Mouse (Mus musculus): Measurements from ENCODE around the gene Wrap73. TPM values are rescaled to one million over a fixed set of nuclear protein-coding genes. Genes with fewer than 3 reads are reported as not detected.

Gene Wrap73
- total RNA-seq, 2 experiments from 2014 or later = 30.0 to 35.8 TPM

DNA sequence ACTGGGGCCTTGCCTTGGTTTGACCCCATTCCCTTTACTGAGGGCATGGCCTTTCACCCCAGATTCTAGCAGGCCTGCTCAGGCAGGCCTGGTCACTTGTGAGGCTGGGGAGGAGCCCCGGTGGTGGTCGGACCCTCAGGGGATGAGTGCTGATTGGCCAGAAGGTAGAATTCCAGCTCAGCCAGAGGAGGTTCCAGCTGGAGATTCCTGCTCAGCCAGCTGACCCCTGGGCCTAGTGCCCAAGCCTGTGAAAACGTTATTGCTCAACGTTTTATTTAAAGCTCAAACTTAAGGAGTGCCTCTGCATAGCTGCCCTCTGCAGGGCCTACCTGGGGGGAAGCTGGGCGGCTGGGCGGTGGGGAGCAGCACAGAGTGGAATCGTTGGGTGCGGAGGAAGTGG, 35.1 kb downstream of the Wrap73 start:
- DNase-seq (ENCODE audit: low spot score in 2 of 2) = no peak

- no peak for DNase-seq (ENCODE audit: low spot score in 2 of 2)
Measured at GRCm38 (mm10) chr4:154181001-154181400, 38.8 kb downstream of the Wrap73 start.

DNA sequence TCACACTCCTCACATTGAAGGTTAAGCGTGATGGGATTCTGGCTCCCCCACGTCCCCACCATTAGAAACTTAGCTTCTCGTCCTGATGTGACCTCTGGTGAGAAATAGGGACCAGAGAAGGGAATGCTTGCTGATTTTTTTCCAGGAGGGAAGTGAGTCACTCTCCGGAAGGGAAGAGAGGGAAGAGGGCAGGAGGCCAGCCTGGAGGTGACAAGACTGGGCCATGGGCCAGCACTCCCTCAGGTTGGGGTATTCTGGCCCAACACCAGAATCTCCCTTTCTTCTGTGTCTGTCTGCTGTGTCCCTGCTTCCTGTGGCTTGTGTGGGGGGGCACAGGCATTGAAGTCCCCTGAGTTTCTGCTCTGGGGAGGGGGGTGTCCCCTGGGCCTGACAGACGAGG, 41.4 kb downstream of the Wrap73 start:
- DNase-seq (ENCODE audit: low spot score in 2 of 2) = no peak

DNA sequence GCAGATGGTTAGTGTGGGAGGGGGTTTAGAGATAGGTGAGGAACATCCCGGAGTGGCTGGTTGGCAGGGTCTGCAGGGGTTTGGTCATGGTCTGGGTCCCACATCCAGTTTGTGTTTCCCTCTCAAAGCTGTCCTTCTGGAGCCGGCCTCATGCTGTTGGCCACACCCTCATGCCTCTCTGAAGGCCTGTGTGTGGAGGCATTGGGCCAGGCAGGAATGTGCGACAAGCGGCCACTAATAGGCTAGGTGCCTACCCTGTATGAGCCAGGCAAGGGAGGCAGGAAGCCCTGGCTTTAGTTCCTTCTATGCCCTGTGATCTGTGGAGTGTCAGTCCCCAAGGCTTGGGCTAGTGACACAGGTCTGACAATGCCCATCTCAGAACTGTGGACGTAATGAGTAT, 42.8 kb downstream of the Wrap73 start:
- DNase-seq (ENCODE audit: low spot score in 2 of 2) = no peak

DNA sequence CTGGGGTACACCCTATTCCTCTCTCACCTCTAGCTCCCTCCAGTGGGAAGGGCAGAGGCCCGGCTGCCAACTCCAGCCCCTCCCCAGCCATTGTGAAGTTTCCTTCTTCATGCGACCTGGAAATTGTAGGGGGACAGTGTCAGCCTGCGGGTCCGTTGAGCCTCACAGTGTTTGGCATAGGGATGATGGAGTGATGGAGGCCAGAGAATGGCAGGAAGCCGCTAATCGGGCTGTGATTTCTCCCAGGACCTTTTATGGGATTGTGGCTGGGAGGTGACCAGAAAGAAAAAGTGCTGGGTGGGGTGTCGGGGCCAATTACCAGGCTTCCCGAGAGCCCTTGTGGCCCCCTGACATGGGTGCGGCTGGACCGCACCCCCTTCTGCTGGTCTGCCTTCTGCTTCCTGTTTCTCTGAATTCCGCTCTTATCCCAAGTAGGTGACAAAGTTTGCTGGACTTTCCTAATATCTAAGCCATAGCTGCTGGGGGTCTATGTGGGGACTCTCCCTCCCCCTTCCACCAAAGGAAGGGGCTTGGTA, 43.9 kb downstream of the Wrap73 start:
- no peak for DNase-seq (ENCODE audit: low spot score in 2 of 2)

GRCm38 (mm10) chr4:154188948-154189347, 46.8 kb downstream of the Wrap73 start:
- DNase-seq (ENCODE audit: low spot score in 2 of 2) = no peak

- DNase-seq (ENCODE audit: low spot score in 2 of 2) = no peak
Measured at GRCm38 (mm10) chr4:154197961-154198360, 55.8 kb downstream of the Wrap73 start.

GRCm38 (mm10) chr4:154198377-154198961, 56.3 kb downstream of the Wrap73 start:
- DNase-seq (ENCODE audit: low spot score in 2 of 2) = no peak

DNA sequence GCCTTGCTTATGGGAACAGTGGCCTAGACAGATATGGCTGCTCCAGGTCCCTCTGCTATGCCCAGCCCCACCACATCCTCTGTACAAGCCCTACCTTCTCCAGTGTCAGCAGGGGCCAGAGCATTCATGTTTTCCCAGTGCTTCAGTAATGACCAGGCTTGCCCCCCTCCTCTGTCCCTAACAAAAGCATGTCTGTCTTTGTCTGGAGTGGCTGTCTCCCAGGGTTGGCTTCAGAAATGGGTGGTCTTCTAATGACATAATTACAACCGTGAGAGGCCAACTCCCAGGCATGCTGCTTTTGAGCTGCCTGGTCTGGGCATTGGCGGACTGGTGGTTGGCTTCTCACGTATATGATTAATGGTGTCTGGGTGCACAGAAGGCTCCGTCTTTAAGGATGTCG, 59.3 kb downstream of the Wrap73 start:
- no peak for DNase-seq (ENCODE audit: low spot score in 2 of 2)

- DNase-seq (ENCODE audit: low spot score in 2 of 2) = no peak
Measured at GRCm38 (mm10) chr4:154204532-154204931, 62.4 kb downstream of the Wrap73 start.

- DNase-seq (ENCODE audit: low spot score in 2 of 2) = no peak
Measured at GRCm38 (mm10) chr4:154205392-154205791, 63.2 kb downstream of the Wrap73 start.

- DNase-seq (ENCODE audit: low spot score in 2 of 2) = peak; percentile 13 to 76
Measured at GRCm38 (mm10) chr4:154207261-154207660, 65.1 kb downstream of the Wrap73 start.

DNA sequence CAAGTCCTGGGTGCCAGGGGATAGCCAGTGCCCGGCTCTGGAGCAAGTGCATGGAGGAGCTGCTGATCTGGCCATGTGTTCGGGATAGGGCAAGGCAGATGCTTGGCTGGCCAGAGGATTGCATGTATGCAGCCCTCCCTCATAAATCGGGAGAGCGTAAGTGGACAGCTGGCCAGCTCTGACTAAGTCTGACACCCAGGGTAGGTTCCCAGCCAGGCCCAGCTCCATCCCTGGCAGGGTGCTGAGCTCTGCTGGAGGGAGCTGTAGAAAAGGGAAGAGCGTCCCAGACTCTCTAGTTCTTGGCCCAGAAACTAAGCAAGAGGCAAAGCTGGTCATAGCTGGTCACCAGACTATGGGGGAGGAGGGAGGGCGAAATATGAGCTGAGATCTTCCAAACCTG, 66.9 kb downstream of the Wrap73 start:
- no peak for DNase-seq (ENCODE audit: low spot score in 2 of 2)

DNA sequence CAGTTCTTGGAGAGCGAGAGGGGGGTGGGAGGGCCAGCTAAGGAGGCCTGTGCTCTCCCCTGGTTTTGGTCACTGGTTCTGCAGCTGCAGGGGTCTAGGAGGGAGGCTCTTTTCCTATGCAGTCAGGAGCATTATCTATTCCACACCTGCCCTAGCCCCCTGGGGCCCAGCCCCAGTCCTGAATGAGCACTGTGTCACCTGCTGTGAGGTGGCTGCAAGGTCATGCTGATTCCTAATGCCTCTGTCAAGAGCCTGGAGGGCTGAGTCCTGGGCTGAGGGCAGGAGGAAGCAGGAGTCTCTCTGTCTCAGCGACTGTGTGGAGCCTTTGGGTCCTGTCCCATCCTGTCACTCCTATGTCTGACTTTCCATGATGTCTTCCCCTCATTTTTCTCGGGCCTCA, 67.7 kb downstream of the Wrap73 start:
- DNase-seq (ENCODE audit: low spot score in 2 of 2) = no peak

DNA sequence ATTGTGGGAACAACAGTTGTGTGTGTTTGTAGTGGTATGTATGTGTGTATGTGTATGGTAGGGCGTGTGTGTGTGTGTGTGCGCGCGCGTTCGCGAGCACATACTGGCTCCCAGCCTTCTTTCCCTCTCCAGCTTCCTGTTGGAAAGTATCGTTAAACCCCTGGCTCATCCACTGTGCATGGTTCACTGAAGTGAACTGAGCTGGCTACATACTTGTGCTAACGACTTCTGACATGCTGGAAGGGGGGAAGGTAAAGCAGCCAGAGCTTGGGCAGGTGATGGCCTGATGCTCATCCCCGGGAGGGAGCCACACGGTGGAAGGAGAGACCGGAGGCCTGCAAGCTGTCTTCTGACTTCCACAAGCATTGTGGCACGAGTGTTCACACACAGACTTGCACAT, 69.3 kb downstream of the Wrap73 start:
- no peak for DNase-seq (ENCODE audit: low spot score in 2 of 2)

DNA sequence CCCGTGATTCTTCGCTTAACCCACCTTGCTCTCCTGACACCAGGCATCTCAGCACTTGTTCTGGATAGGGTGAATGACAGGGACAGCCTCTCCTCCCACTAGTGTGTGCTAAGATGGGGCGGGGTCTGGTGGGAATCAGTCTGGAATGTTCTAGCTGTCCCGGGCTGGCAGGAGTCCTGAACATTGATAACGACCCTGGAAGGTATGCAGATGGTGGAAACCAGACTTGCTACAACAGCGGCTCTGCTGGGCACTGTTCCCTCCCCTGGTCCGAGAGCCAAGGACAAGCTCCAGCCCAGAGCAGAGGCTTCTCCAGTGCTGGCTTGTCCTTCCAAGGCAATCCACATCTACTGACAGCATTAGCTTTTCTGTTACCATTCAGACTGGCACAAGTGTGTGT, 71.4 kb downstream of the Wrap73 start:
- no peak for DNase-seq (ENCODE audit: low spot score in 2 of 2)

- DNase-seq (ENCODE audit: low spot score in 2 of 2) = no peak
Measured at GRCm38 (mm10) chr4:154214075-154214474, 71.9 kb downstream of the Wrap73 start.

Other genes with a start within 250 kb of the Wrap73 start
- gene A430005L14Rik, start 185.1 kb upstream of the Wrap73 start, total RNA-seq (2021) = 10 to 100 TPM; 24.6 to 25.5 TPM
- gene Dffb, start 167.2 kb upstream of the Wrap73 start, total RNA-seq (2021) = 10 to 100 TPM; 11.1 to 12.7 TPM
- 10 to 100 TPM; 31.2 to 32.3 TPM for gene Cep104, start 167.2 kb upstream of the Wrap73 start, total RNA-seq (2021)
- 10 to 100 TPM; 55.6 to 68.0 TPM for gene Lrrc47, start 130.6 kb upstream of the Wrap73 start, total RNA-seq (2021)
- gene Smim1, start 116.1 kb upstream of the Wrap73 start, total RNA-seq (2021) = 10 to 100 TPM; 10.3 to 12.5 TPM
- gene Ccdc27, start 99.7 kb upstream of the Wrap73 start, total RNA-seq (2021) = under 1 TPM; 0.59 to 0.66 TPM
- gene Trp73, start 2.2 kb upstream of the Wrap73 start, total RNA-seq (2021) = 1 to 10 TPM; 1.9 to 2.5 TPM
- 100 to 1,000 TPM; 196 to 199 TPM for gene Tprgl, start 18.3 kb downstream of the Wrap73 start, total RNA-seq (2021)
- gene Megf6, start 28.4 kb downstream of the Wrap73 start, total RNA-seq (2021) = 1 to 10 TPM; 2.8 to 7.3 TPM
- gene Arhgef16, start 159.3 kb downstream of the Wrap73 start, total RNA-seq (2021) = under 1 TPM; 0.57 to 0.71 TPM
- gene B230104I21Rik, start 193.8 kb downstream of the Wrap73 start, total RNA-seq (2021) = under 1 TPM in 1 of 2 experiments, not detected in 1; 0.53 TPM